Mouse (Mus musculus): Measurements from ENCODE around the gene Gpsm2. TPM values are rescaled to one million over a fixed set of nuclear protein-coding genes. Genes with fewer than 3 reads are reported as not detected.

The Gpsm2 gene
- total and polyA plus RNA-seq, 2 experiments from 2014 or later, result 14.2 to 16.6 TPM

GRCm38 (mm10) chr3:108727344-108727743 lies 5.2 kb upstream of the Gpsm2 start:
- ATAC-seq (no peak), DNase-seq (no peak)
- Histone ChIP-seq H3K4me2 (ENCODE audit: low read depth) (no peak overlapping the region), H3K27ac (ENCODE audit: low read depth, low read length) (no peak overlapping the region), H3K9me3 (ENCODE audit: low read length) (no peaks in the 10 kb centered on the region), H3K27me3 (ENCODE audit: insufficient read depth, low read length) (no peaks in the 10 kb centered on the region), H3K9ac (no peak overlapping the region), H3K36me3 (ENCODE audit: insufficient read depth) (no peaks in the 10 kb centered on the region), H3K4me1 (ENCODE audit: insufficient read depth) (no peaks in the 10 kb centered on the region), H3K4me3 (ENCODE audit: low read depth, low read length) (no peak overlapping the region)
- TF ChIP-seq CTCF (IDR thresholded peaks at IDR 0.05; ENCODE audit: low read depth), result no peak

DNA sequence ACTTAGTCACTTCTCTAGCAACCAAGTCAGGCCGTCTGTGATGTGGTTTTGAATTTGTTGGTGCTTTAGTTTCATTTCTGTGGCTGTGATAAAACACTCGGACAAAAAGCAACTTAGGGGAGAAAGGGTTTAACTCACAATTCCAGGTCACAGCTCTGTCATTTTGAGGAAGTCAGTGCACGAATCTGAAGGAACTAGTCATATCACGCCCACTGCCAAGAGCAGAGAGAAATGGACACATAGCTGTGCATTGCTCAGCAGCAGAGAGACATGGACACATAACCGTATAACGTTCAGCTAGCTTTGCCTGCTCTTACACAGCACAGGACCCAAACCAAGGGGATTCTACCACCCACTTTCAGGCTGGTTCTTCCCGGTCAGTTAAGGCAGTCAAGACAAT lies 4.3 kb upstream of the Gpsm2 start:
- TF ChIP-seq CTCF (IDR thresholded peaks at IDR 0.05; ENCODE audit: low read depth), result no peak
- Histone ChIP-seq H3K36me3 (ENCODE audit: insufficient read depth) (no peaks in the 10 kb centered on the region), H3K27ac (ENCODE audit: low read depth, low read length) (no peak overlapping the region), H3K4me3 (ENCODE audit: low read depth, low read length) (no peak overlapping the region), H3K4me2 (ENCODE audit: low read depth) (no peak overlapping the region), H3K9me3 (ENCODE audit: low read length) (no peaks in the 10 kb centered on the region), H3K4me1 (ENCODE audit: insufficient read depth) (no peaks in the 10 kb centered on the region), H3K27me3 (ENCODE audit: insufficient read depth, low read length) (no peaks in the 10 kb centered on the region), H3K9ac (no peak overlapping the region)
- 94% methylated on average over 7 of the region's 7 CpGs for WGBS
- DNase-seq (no peak), ATAC-seq (no peak)

GRCm38 (mm10) chr3:108721076-108721991 lies 775 bp downstream of the Gpsm2 start:
- peak overlapping the region; percentile 75 for H3K4me2 ChIP-seq (ENCODE audit: low read depth)
- peak; percentile 68 for DNase-seq
- peak; percentile 37 for TF ChIP-seq CTCF (IDR thresholded peaks at IDR 0.05; ENCODE audit: low read depth)
- H3K27ac ChIP-seq (ENCODE audit: low read depth, low read length), result peak overlapping the region; percentile 81
- under 1% methylated on average over 44 of the region's 44 CpGs for WGBS
- peak overlapping the region; percentile 83 for H3K4me3 ChIP-seq (ENCODE audit: low read depth, low read length)
- no peaks in the 10 kb centered on the region for H3K9me3 ChIP-seq (ENCODE audit: low read length)
- ATAC-seq, result peak; percentile 67
- H3K9ac ChIP-seq, result peak overlapping the region; percentile 74
- H3K27me3 ChIP-seq (ENCODE audit: insufficient read depth, low read length), result no peaks in the 10 kb centered on the region
- peaks cover 6% of the 10 kb centered on the region; the same call in 1 of the 2 replicates for H3K4me1 ChIP-seq (ENCODE audit: insufficient read depth)
- H3K36me3 ChIP-seq (ENCODE audit: insufficient read depth), result no peaks in the 10 kb centered on the region

- no peak overlapping the region for H3K4me2 ChIP-seq (ENCODE audit: low read depth)
- no peak for TF ChIP-seq CTCF (IDR thresholded peaks at IDR 0.05; ENCODE audit: low read depth)
- 76% methylated on average over 3 of the region's 3 CpGs for WGBS
- DNase-seq, result no peak
- peaks cover 6% of the 10 kb centered on the region; the same call in 1 of the 2 replicates for H3K4me1 ChIP-seq (ENCODE audit: insufficient read depth)
- H3K36me3 ChIP-seq (ENCODE audit: insufficient read depth), result no peaks in the 10 kb centered on the region
- no peak overlapping the region for H3K27ac ChIP-seq (ENCODE audit: low read depth, low read length)
- H3K4me3 ChIP-seq (ENCODE audit: low read depth, low read length), result no peak overlapping the region
- H3K9ac ChIP-seq, result no peak overlapping the region
- no peaks in the 10 kb centered on the region for H3K9me3 ChIP-seq (ENCODE audit: low read length)
- H3K27me3 ChIP-seq (ENCODE audit: insufficient read depth, low read length), result no peaks in the 10 kb centered on the region
- ATAC-seq, result no peak
Measured at GRCm38 (mm10) chr3:108719761-108720160, 2.3 kb downstream of the Gpsm2 start.

GRCm38 (mm10) chr3:108719357-108719756 lies 2.8 kb downstream of the Gpsm2 start:
- peaks cover 6% of the 10 kb centered on the region; the same call in 1 of the 2 replicates for H3K4me1 ChIP-seq (ENCODE audit: insufficient read depth)
- no peaks in the 10 kb centered on the region for H3K9me3 ChIP-seq (ENCODE audit: low read length)
- H3K4me2 ChIP-seq (ENCODE audit: low read depth), result no peak overlapping the region
- ATAC-seq, result no peak
- TF ChIP-seq CTCF (IDR thresholded peaks at IDR 0.05; ENCODE audit: low read depth), result no peak
- H3K27ac ChIP-seq (ENCODE audit: low read depth, low read length), result no peak overlapping the region
- no peak overlapping the region for H3K9ac ChIP-seq
- no peaks in the 10 kb centered on the region for H3K36me3 ChIP-seq (ENCODE audit: insufficient read depth)
- H3K4me3 ChIP-seq (ENCODE audit: low read depth, low read length), result no peak overlapping the region
- WGBS, result 77% methylated on average over 2 of the region's 2 CpGs
- DNase-seq, result no peak
- no peaks in the 10 kb centered on the region for H3K27me3 ChIP-seq (ENCODE audit: insufficient read depth, low read length)

DNA sequence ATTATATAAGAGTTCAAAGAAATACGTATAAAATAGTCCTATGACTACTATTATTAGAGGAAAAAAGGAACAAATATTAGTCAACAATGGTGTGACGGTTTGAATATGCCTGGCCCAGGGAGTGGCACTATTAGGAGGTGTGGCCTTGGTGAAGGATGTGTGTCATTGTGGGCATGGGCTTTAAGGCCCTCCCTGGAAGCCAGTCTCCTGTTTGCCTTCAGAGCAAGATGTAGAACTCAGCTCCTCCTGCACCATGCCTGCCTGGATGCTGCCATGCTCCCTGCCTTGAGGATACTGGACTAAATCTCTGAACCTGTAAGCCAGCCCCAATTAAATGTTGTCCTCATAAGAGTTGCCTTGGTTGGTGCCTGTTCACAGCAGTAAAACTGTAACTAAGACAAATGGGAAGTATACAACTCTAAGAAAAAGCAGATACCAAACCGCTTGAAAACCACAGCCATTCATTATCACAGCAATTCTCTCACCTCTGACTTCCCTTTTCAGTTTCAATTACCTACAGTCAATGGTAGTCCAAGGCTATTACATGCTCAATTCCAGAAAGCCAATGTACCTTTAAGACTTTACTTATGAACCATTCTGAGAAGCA lies 4.1 kb downstream of the Gpsm2 start:
- Histone ChIP-seq H3K36me3 (ENCODE audit: insufficient read depth) (no peaks in the 10 kb centered on the region), H3K9ac (no peak overlapping the region), H3K4me1 (ENCODE audit: insufficient read depth) (peaks cover 6% of the 10 kb centered on the region; the same call in 1 of the 2 replicates), H3K9me3 (ENCODE audit: low read length) (no peaks in the 10 kb centered on the region), H3K4me2 (ENCODE audit: low read depth) (no peak overlapping the region), H3K4me3 (ENCODE audit: low read depth, low read length) (no peak overlapping the region), H3K27ac (ENCODE audit: low read depth, low read length) (no peak overlapping the region), H3K27me3 (ENCODE audit: insufficient read depth, low read length) (no peaks in the 10 kb centered on the region)
- TF ChIP-seq CTCF (IDR thresholded peaks at IDR 0.05; ENCODE audit: low read depth), result no peak
- DNase-seq, result no peak
- ATAC-seq, result no peak
- WGBS, result 92% methylated on average over 3 of the region's 3 CpGs

- TF ChIP-seq CTCF (IDR thresholded peaks at IDR 0.05; ENCODE audit: low read depth), result no peak
- no peaks in the 10 kb centered on the region for H3K27me3 ChIP-seq (ENCODE audit: insufficient read depth, low read length)
Measured at GRCm38 (mm10) chr3:108714837-108715236, 7.3 kb downstream of the Gpsm2 start.

More at GRCm38 (mm10) chr3:108714837-108715236, 7.3 kb downstream of the Gpsm2 start:
- H3K4me2 ChIP-seq (ENCODE audit: low read depth), result no peak overlapping the region
- H3K4me1 ChIP-seq (ENCODE audit: insufficient read depth), result no peaks in the 10 kb centered on the region
- no peak overlapping the region for H3K4me3 ChIP-seq (ENCODE audit: low read depth, low read length)
- ATAC-seq, result no peak
- H3K27ac ChIP-seq (ENCODE audit: low read depth, low read length), result no peak overlapping the region
- H3K9ac ChIP-seq, result no peak overlapping the region
- H3K36me3 ChIP-seq (ENCODE audit: insufficient read depth), result no peaks in the 10 kb centered on the region
- H3K9me3 ChIP-seq (ENCODE audit: low read length), result no peaks in the 10 kb centered on the region
- no peak for DNase-seq
- WGBS, result 97% methylated on average over 4 of the region's 4 CpGs
